Mouse (Mus musculus) MEL (cell line): ENCODE measurements around the gene Cfd. TPM values are rescaled to one million over a fixed set of nuclear protein-coding genes. Genes with fewer than 3 reads are reported as not detected.

ENCODE experiments used
- DNase-seq: peaks from one replicate; pipeline ENCODE4 v3.0.0; 2011; ENCODE audit warnings: low read depth, low spot score
- H3K27ac ChIP-seq: 2 replicates; pipeline ENCODE4 v1.5.1; 2012; ENCODE audit warnings: low read depth, mild to moderate bottlenecking, control low read depth, low read length, moderate library complexity; ENCODE audit not compliant: control insufficient read depth
- H3K27me3 ChIP-seq, 2 experiments: fragments of 150-350 bp in 1 of 2; sonication (generic) in 1 of 2; 2 replicates each; pipeline ENCODE4 v1.6.1; 2012; ENCODE audit warnings: low read length in 2 of 2, mild to moderate bottlenecking in 2 of 2, improper control_type of control experiment in 1 of 2, moderate library complexity in 1 of 2; ENCODE audit not compliant: insufficient read depth in 2 of 2, control insufficient read depth in 1 of 2
- H3K36me3 ChIP-seq, 2 experiments: 2 replicates each; pipeline ENCODE4 v1.6.1; 2012 to 2014; ENCODE audit warnings: low read length in 2 of 2, improper control_type of control experiment in 1 of 2, inconsistent platforms in 1 of 2, mild to moderate bottlenecking in 1 of 2; ENCODE audit not compliant: insufficient read depth in 2 of 2, control insufficient read depth in 1 of 2
- H3K4me1 ChIP-seq, 2 experiments: fragments of 150-350 bp in 1 of 2; sonication (generic) in 1 of 2; 2 replicates each; pipeline ENCODE4 v1.6.1; 2012; ENCODE audit warnings: low read length in 2 of 2, improper control_type of control experiment in 1 of 2, mild to moderate bottlenecking in 1 of 2; ENCODE audit not compliant: insufficient read depth in 2 of 2, control insufficient read depth in 1 of 2
- H3K4me3 ChIP-seq, 2 experiments: fragments of 150-350 bp in 1 of 2; sonication (generic) in 1 of 2; 2 replicates each; pipeline ENCODE4 v1.5.1; 2012; ENCODE audit warnings: low read depth in 2 of 2, low read length in 2 of 2, mild to moderate bottlenecking in 2 of 2, moderate library complexity in 2 of 2, control low read depth in 1 of 2, improper control_type of control experiment in 1 of 2; ENCODE audit not compliant: control insufficient read depth in 1 of 2, insufficient read depth in 1 of 2
- H3K79me2 ChIP-seq: 2 replicates; pipeline ENCODE4 v1.6.1; 2012; ENCODE audit warnings: mild to moderate bottlenecking, low read length, moderate library complexity; ENCODE audit not compliant: control insufficient read depth, poor library complexity, insufficient read depth
- H3K9ac ChIP-seq: 2 replicates; pipeline ENCODE4 v1.6.1; 2012; ENCODE audit warnings: low read depth, mild to moderate bottlenecking, control low read depth, low read length, moderate library complexity; ENCODE audit not compliant: control insufficient read depth, poor library complexity, severe bottlenecking
- H3K9me3 ChIP-seq: fragments of 150-350 bp; sonication (generic); replicated peaks from 2 replicates; pipeline ENCODE4 v1.6.1; 2012; ENCODE audit warnings: mild to moderate bottlenecking, low read length, improper control_type of control experiment, moderate library complexity; ENCODE audit not compliant: insufficient read depth
- BHLHE40 ChIP-seq: IDR thresholded peaks from 2 replicates; pipeline ENCODE4 v1.6.1; 2012; ENCODE audit warnings: low read depth, mild to moderate bottlenecking, inconsistent platforms, low read length, improper control_type of control experiment, borderline replicate concordance
- CHD2 ChIP-seq: IDR thresholded peaks from 2 replicates; pipeline ENCODE4 v1.6.1; 2011; ENCODE audit warnings: low read length, improper control_type of control experiment
- CTCF ChIP-seq, 3 experiments: IDR thresholded peaks in 2 of 3; conservative IDR thresholded peaks in 1 of 3; 2 replicates each; pipeline ENCODE4 v1.5.1; 2011 to 2012; ENCODE audit warnings: low read length in 3 of 3, low read depth in 2 of 3, mild to moderate bottlenecking in 2 of 3, improper control_type of control experiment in 1 of 3, inconsistent platforms in 1 of 3, mixed read lengths in 1 of 3, moderate library complexity in 1 of 3; ENCODE audit not compliant: control insufficient read depth in 1 of 3, insufficient read depth in 1 of 3, poor library complexity in 1 of 3, severe bottlenecking in 1 of 3
- E2F4 ChIP-seq: IDR thresholded peaks from 2 replicates; pipeline ENCODE4 v1.6.1; 2011; ENCODE audit warnings: low read depth, low read length, improper control_type of control experiment, borderline replicate concordance
- ELF1 ChIP-seq: IDR thresholded peaks from 2 replicates; pipeline ENCODE4 v1.6.1; 2014; ENCODE audit warnings: low read depth, mild to moderate bottlenecking, inconsistent platforms, low read length, improper control_type of control experiment, moderate library complexity
- ETS1 ChIP-seq: IDR thresholded peaks from 2 replicates; pipeline ENCODE4 v1.6.1; 2012; ENCODE audit warnings: low read depth, mild to moderate bottlenecking, inconsistent platforms, low read length, improper control_type of control experiment, moderate library complexity
- GABPA ChIP-seq: IDR thresholded peaks from 2 replicates; pipeline ENCODE4 v1.6.1; 2012; ENCODE audit warnings: low read depth, mild to moderate bottlenecking, inconsistent platforms, low read length, improper control_type of control experiment, moderate library complexity
- GATA1 ChIP-seq: IDR thresholded peaks from 2 replicates; pipeline ENCODE4 v1.6.1; 2011; ENCODE audit warnings: low read depth, low read length, improper control_type of control experiment
- HCFC1 ChIP-seq: IDR thresholded peaks from 2 replicates; pipeline ENCODE4 v1.6.1; 2012; ENCODE audit warnings: low read depth, mild to moderate bottlenecking, inconsistent platforms, low read length, improper control_type of control experiment, moderate library complexity
- JUND ChIP-seq: IDR thresholded peaks from 2 replicates; pipeline ENCODE4 v1.6.1; 2011; ENCODE audit warnings: low read depth, mild to moderate bottlenecking, improper control_type of control experiment, low read length
- KAT2A ChIP-seq: conservative IDR thresholded peaks from 2 replicates; pipeline ENCODE4 v1.6.1; 2012; ENCODE audit warnings: low read depth, low read length, improper control_type of control experiment, inconsistent platforms
- MAFK ChIP-seq: IDR thresholded peaks from 2 replicates; pipeline ENCODE4 v1.6.1; 2011; ENCODE audit warnings: low read depth, mild to moderate bottlenecking, low read length, improper control_type of control experiment, borderline replicate concordance
- MAZ ChIP-seq: IDR thresholded peaks from 2 replicates; pipeline ENCODE4 v1.6.1; 2012; ENCODE audit warnings: low read depth, mild to moderate bottlenecking, inconsistent platforms, low read length, improper control_type of control experiment
- MEF2A ChIP-seq: IDR thresholded peaks from 2 replicates; pipeline ENCODE4 v1.6.1; 2014; ENCODE audit warnings: low read depth, mild to moderate bottlenecking, inconsistent platforms, low read length, improper control_type of control experiment; ENCODE audit not compliant: poor library complexity, insufficient replicate concordance, severe bottlenecking; ENCODE audit errors: extremely low read depth
- MXI1 ChIP-seq: IDR thresholded peaks from 2 replicates; pipeline ENCODE4 v1.6.1; 2011; ENCODE audit warnings: mild to moderate bottlenecking, low read depth, low read length, improper control_type of control experiment
- MYB ChIP-seq: IDR thresholded peaks from 2 replicates; pipeline ENCODE4 v1.6.1; 2011; ENCODE audit warnings: mild to moderate bottlenecking, low read depth, low read length, improper control_type of control experiment
- MYC ChIP-seq: IDR thresholded peaks from 2 replicates; pipeline ENCODE4 v1.6.1; 2011; ENCODE audit warnings: low read depth, mild to moderate bottlenecking, low read length, improper control_type of control experiment, moderate library complexity
- NRF1 ChIP-seq: IDR thresholded peaks from 2 replicates; pipeline ENCODE4 v1.6.1; 2014; ENCODE audit warnings: low read depth, mild to moderate bottlenecking, inconsistent platforms, low read length, improper control_type of control experiment, moderate library complexity; ENCODE audit not compliant: poor library complexity, insufficient read depth, severe bottlenecking
- POLR2A ChIP-seq, 2 experiments: IDR thresholded peaks; 2 replicates each; pipeline ENCODE4 v1.6.1; 2011 to 2012; ENCODE audit warnings: low read length in 2 of 2, mild to moderate bottlenecking in 2 of 2, control low read depth in 1 of 2, improper control_type of control experiment in 1 of 2, low read depth in 1 of 2, moderate library complexity in 1 of 2; ENCODE audit not compliant: control insufficient read depth in 1 of 2, insufficient read depth in 1 of 2, poor library complexity in 1 of 2
- POLR2AphosphoS2 ChIP-seq: IDR thresholded peaks from 2 replicates; pipeline ENCODE4 v1.6.1; 2011; ENCODE audit warnings: low read length, improper control_type of control experiment
- POLR2AphosphoS5 ChIP-seq: IDR thresholded peaks from 2 replicates; pipeline ENCODE4 v1.6.1; 2012; ENCODE audit warnings: low read depth, borderline replicate concordance, mild to moderate bottlenecking, inconsistent platforms, low read length, moderate library complexity, mixed read lengths
- RAD21 ChIP-seq: IDR thresholded peaks from 2 replicates; pipeline ENCODE4 v1.6.1; 2011; ENCODE audit warnings: mild to moderate bottlenecking, low read depth, low read length, improper control_type of control experiment
- RCOR1 ChIP-seq: IDR thresholded peaks from 2 replicates; pipeline ENCODE4 v1.6.1; 2012; ENCODE audit warnings: low read depth, mild to moderate bottlenecking, inconsistent platforms, low read length, improper control_type of control experiment
- SIN3A ChIP-seq: IDR thresholded peaks from 2 replicates; pipeline ENCODE4 v1.6.1; 2012; ENCODE audit warnings: low read length, improper control_type of control experiment, inconsistent platforms
- TAL1 ChIP-seq: IDR thresholded peaks from 2 replicates; pipeline ENCODE4 v1.6.1; 2012; ENCODE audit warnings: mild to moderate bottlenecking, inconsistent platforms, low read length, moderate library complexity, mixed read lengths
- UBTF ChIP-seq: IDR thresholded peaks from 2 replicates; pipeline ENCODE4 v1.6.1; 2012; ENCODE audit warnings: low read depth, mild to moderate bottlenecking, inconsistent platforms, low read length, improper control_type of control experiment, moderate library complexity, borderline replicate concordance; ENCODE audit not compliant: insufficient read depth
- USF1 ChIP-seq: IDR thresholded peaks from 2 replicates; pipeline ENCODE4 v1.6.1; 2014; ENCODE audit warnings: low read depth, mild to moderate bottlenecking, inconsistent platforms, low read length, improper control_type of control experiment, moderate library complexity
- USF2 ChIP-seq, 2 experiments: IDR thresholded peaks; 2 replicates each; pipeline ENCODE4 v1.6.1; 2011 to 2012; ENCODE audit warnings: improper control_type of control experiment in 2 of 2, low read length in 2 of 2, borderline replicate concordance in 1 of 2, inconsistent platforms in 1 of 2, low read depth in 1 of 2, mild to moderate bottlenecking in 1 of 2; ENCODE audit not compliant: insufficient read depth in 1 of 2
- ZC3H11A ChIP-seq: IDR thresholded peaks from 2 replicates; pipeline ENCODE4 v1.6.1; 2012; ENCODE audit warnings: low read depth, mild to moderate bottlenecking, inconsistent platforms, low read length, improper control_type of control experiment
- ZKSCAN1 ChIP-seq: IDR thresholded peaks from 2 replicates; pipeline ENCODE4 v1.6.1; 2012; ENCODE audit warnings: low read depth, mild to moderate bottlenecking, inconsistent platforms, low read length, improper control_type of control experiment, moderate library complexity
- ZNF384 ChIP-seq: IDR thresholded peaks from 2 replicates; pipeline ENCODE4 v1.6.1; 2012; ENCODE audit warnings: low read depth, mild to moderate bottlenecking, inconsistent platforms, low read length, improper control_type of control experiment
- polyA plus RNA-seq, 2 experiments: library from polyadenylated mRNA; stranded (reverse) in 1 of 2; unstranded in 1 of 2; fragments of >175 nt in 1 of 2; fragments of >200 nt in 1 of 2; gene quantifications; 2 replicates each; pipeline versions ENCODE4 v1.2.1 to v1.2.4; 2012; ENCODE audit warnings: low replicate concordance in 2 of 2, low read depth in 1 of 2; ENCODE audit not compliant: insufficient read length in 2 of 2, insufficient read depth in 1 of 2, missing spikeins in 1 of 2
- total RNA-seq: library from RNA; depleted of rRNA; stranded (reverse); fragments of 300-350 nt; gene quantifications from 2 replicates; pipeline ENCODE4 v1.2.3, GENCODE M21; 2012

Gene Cfd
- total and polyA plus RNA-seq, 3 experiments = 0.21 TPM; not detected in 2

- no peak for TF ChIP-seq BHLHE40
- TF ChIP-seq GABPA = no peak
- TF ChIP-seq MAZ = peak; percentile 20; the same call in 1 of the 2 replicates
- TF ChIP-seq CHD2 = no peak
- TF ChIP-seq MXI1 = no peak
- TF ChIP-seq JUND = no peak
- TF ChIP-seq ETS1 = no peak
- TF ChIP-seq POLR2AphosphoS2 = no peak; the same call in 1 of the 2 replicates
These were observed 37.3 kb upstream of the Cfd start (continued) for GRCm38 (mm10) chr10:79853392-79853791.

GRCm38 (mm10) chr10:79853860-79854795 is 36.5 kb upstream of the Cfd start, which contains the start of gene Ptbp1:
TSS of gene Ptbp1 (plus strand) at chr10:79854427.
- H3K79me2 ChIP-seq = peaks cover 64% of the 10 kb centered on the region
- H3K27me3 ChIP-seq = no peaks in the 10 kb centered on the region
- H3K4me3 ChIP-seq = peak within 1 kb of the TSS; percentile 77 to 99
- peak within 1 kb of the TSS; percentile 100 for H3K9ac ChIP-seq
- H3K9me3 ChIP-seq = no peaks in the 10 kb centered on the region
- H3K27ac ChIP-seq = peak within 1 kb of the TSS; percentile 99
- peak; percentile 100 for DNase-seq
- H3K36me3 ChIP-seq = peaks cover 3 to 33% of the 10 kb centered on the region in 2 experiments
- peaks cover 5 to 42% of the 10 kb centered on the region in 2 experiments for H3K4me1 ChIP-seq
- peak; percentile 91 for TF ChIP-seq ELF1
- TF ChIP-seq RCOR1 = peak; percentile 41; the same call in 1 of the 2 replicates
- TF ChIP-seq USF1 = peak; percentile 94
- no peak for TF ChIP-seq MEF2A
- peak; percentile 76 for TF ChIP-seq POLR2AphosphoS2
- peak; percentile 64 to 90; a peak in 3 of 4 replicates for TF ChIP-seq USF2 (IDR thresholded peaks at IDR 0.05; ENCODE audit: borderline replicate concordance in 1 of 2, insufficient read depth in 1 of 2, low read depth in 1 of 2, low read length in 2 of 2)
- TF ChIP-seq ZC3H11A = no peak
- no peak for TF ChIP-seq GATA1
- TF ChIP-seq POLR2AphosphoS5 = peak; percentile 57; the same call in 1 of the 2 replicates
- TF ChIP-seq MYB = peak; percentile 86
- TF ChIP-seq ZNF384 = no peak
- no peak; the same call in 1 of the 2 replicates for TF ChIP-seq ETS1
- peak; percentile 96 for TF ChIP-seq MXI1
- no peak for TF ChIP-seq TAL1
- TF ChIP-seq ZKSCAN1 = no peak
- peak; percentile 58; the same call in 1 of the 2 replicates for TF ChIP-seq KAT2A
- TF ChIP-seq MYC = peak; percentile 100
- TF ChIP-seq MAZ = peak; percentile 90
- no peak for TF ChIP-seq CTCF (IDR thresholded peaks at IDR 0.05 in 2 of 3, conservative IDR thresholded peaks at IDR 0.05 in 1 of 3; ENCODE audit: control insufficient read depth in 1 of 3, insufficient read depth in 1 of 3, low read depth in 2 of 3, low read length in 3 of 3, poor library complexity in 1 of 3, severe bottlenecking in 1 of 3)
- TF ChIP-seq POLR2A (IDR thresholded peaks at IDR 0.05; ENCODE audit: control insufficient read depth in 1 of 2, insufficient read depth in 1 of 2, low read depth in 1 of 2, low read length in 2 of 2, poor library complexity in 1 of 2) = peak; percentile 92
- TF ChIP-seq NRF1 = peak; percentile 37
- no peak for TF ChIP-seq UBTF
- no peak for TF ChIP-seq MAFK
- TF ChIP-seq SIN3A = peak; percentile 67; the same call in 1 of the 2 replicates
- peak; percentile 90 for TF ChIP-seq HCFC1
- peak; percentile 76; the same call in 1 of the 2 replicates for TF ChIP-seq E2F4
- no peak for TF ChIP-seq RAD21
- no peak for TF ChIP-seq JUND
